Comparison of ENCODE assay signal across 8 mouse cellular contexts in the genomic region with DNA sequence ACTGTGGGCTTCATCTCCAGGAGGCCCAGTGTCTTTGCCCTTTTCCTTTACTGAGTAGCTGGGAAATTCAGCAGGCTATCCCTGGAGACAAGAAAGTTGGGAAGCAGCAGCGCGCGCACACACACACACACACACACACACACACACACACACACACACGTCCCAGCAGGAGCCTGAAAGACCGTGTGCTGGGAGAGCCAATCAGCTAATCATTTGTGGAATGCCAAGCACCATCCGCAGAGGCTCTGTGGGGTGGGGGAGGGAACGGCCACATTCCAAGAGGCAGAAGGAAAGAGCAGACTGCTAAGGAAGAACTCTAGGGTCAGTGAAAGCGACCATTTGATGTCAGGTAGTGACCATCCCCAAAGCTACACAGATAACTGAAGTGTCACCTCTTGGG. TPM values are rescaled to one million over a fixed set of nuclear protein-coding genes. Genes with fewer than 3 reads are reported as not detected.
DNase-seq lines count a peak whose midpoint lies in the region; ATAC-seq and TF ChIP-seq lines count a peak whose summit lies in the region.
"Had no signal": no experiment of that assay in that cellular context is flagged by ENCODE, and none has a peak within 500 bp of the region (broad histone marks: within the 10 kb centered on the region; RNA-seq: fewer than 3 reads in every experiment).

No protein-coding gene starts in this region.

- DNase-seq in ES-E14 (ENCODE audit: low read depth, low spot score) (peak; percentile 58), ZHBTc4 (ENCODE audit: low read depth, low spot score) (peak; percentile 92)
- peak; percentile 91 for DNase-seq in lung, postnatal 0 days (ENCODE audit: low spot score)
- DNase-seq in natural killer cell, adult 2 months (ENCODE audit: low spot score in 2 of 2): no peak
- DNase-seq in adrenal gland, postnatal 10 days: no peak
- no peak for DNase-seq in T-cell, adult 2 months (ENCODE audit: low spot score)

- in situ Hi-C loops in ES-E14 (cut with MboI; ENCODE audit: low sequenced_read_pairs in 2 of 2, unreplicated experiment in 2 of 2): no loop called here

- no peaks in the 10 kb centered on the region for H3K36me3 ChIP-seq in ES-E14 (ENCODE audit: control insufficient read depth, insufficient read depth, low read length, poor library complexity, severe bottlenecking)
- H3K36me3 ChIP-seq in intestine, embryonic 16.5 days (ENCODE audit: control insufficient read depth, insufficient read depth, low read length): no peaks in the 10 kb centered on the region
- H3K36me3 ChIP-seq in lung, postnatal 0 days (ENCODE audit: insufficient read depth, low read length): no peaks in the 10 kb centered on the region

- H3K4me3 ChIP-seq in ES-E14 (ENCODE audit: insufficient read depth in 1 of 2, low read depth in 1 of 2, low read length in 2 of 2, poor library complexity in 1 of 2, severe bottlenecking in 1 of 2): no peak overlapping the region
- no peak overlapping the region for H3K4me3 ChIP-seq in intestine, embryonic 16.5 days (ENCODE audit: low read length)
- H3K4me3 ChIP-seq in lung, postnatal 0 days (ENCODE audit: low read depth, low read length): no peak overlapping the region

- peak; percentile 19; the same call in 1 of the 2 replicates for TF ChIP-seq EP300 in lung, postnatal 0 days (IDR thresholded peaks at IDR 0.05)

- no peak overlapping the region for H3K27ac ChIP-seq in ES-E14 (ENCODE audit: insufficient read depth, low read depth, low read length, poor library complexity, severe bottlenecking)
- H3K27ac ChIP-seq in intestine, embryonic 16.5 days (ENCODE audit: low read length): peak overlapping the region; percentile 33; the same call in 1 of the 2 replicates
- peak overlapping the region; percentile 26; the same call in 1 of the 2 replicates for H3K27ac ChIP-seq in lung, postnatal 0 days (ENCODE audit: low read length)

- no peak overlapping the region for H3K4me2 ChIP-seq in intestine, embryonic 16.5 days (ENCODE audit: low read depth, low read length)
- H3K4me2 ChIP-seq in lung, postnatal 0 days (replicated peaks; ENCODE audit: low read depth, low read length): no peak overlapping the region

- H3K27me3 ChIP-seq in intestine, embryonic 16.5 days (replicated peaks; ENCODE audit: control insufficient read depth, insufficient read depth, low read length): no peaks in the 10 kb centered on the region; the same call in 1 of the 2 replicates
- no peaks in the 10 kb centered on the region for H3K27me3 ChIP-seq in lung, postnatal 0 days (replicated peaks; ENCODE audit: insufficient read depth, low read length)

- no peak overlapping the region for H3K9ac ChIP-seq in ES-E14 (ENCODE audit: insufficient read depth, low read depth, low read length, poor library complexity, severe bottlenecking)
- no peak overlapping the region for H3K9ac ChIP-seq in intestine, embryonic 16.5 days (ENCODE audit: low read depth, low read length)
- H3K9ac ChIP-seq in lung, postnatal 0 days (replicated peaks; ENCODE audit: low read depth): no peak overlapping the region

- 11% methylated on average over 8 of the region's 8 CpGs for WGBS in intestine, embryonic 16.5 days
- 11% methylated on average over 7 of the region's 8 CpGs for WGBS in lung, postnatal 0 days

- H3K4me1 ChIP-seq in ES-E14 (ENCODE audit: control insufficient read depth in 2 of 2, insufficient read depth in 2 of 2, low read length in 2 of 2, poor library complexity in 1 of 2): peaks cover 7 to 19% of the 10 kb centered on the region in 2 experiments
- peaks cover 24% of the 10 kb centered on the region for H3K4me1 ChIP-seq in intestine, embryonic 16.5 days (ENCODE audit: control insufficient read depth, insufficient read depth, low read length)
- H3K4me1 ChIP-seq in lung, postnatal 0 days (ENCODE audit: insufficient read depth, low read depth, low read length): no peaks in the 10 kb centered on the region; the same call in 1 of the 2 replicates

- peak; percentile 64 for ATAC-seq in intestine, embryonic 16.5 days
- peak; percentile 86 for ATAC-seq in lung, postnatal 0 days

- TF ChIP-seq CTCF in lung, postnatal 0 days (IDR thresholded peaks at IDR 0.05): no peak

- no peaks in the 10 kb centered on the region for H3K9me3 ChIP-seq in ES-E14 (ENCODE audit: control insufficient read depth, insufficient read depth, low read depth, low read length)
- no peaks in the 10 kb centered on the region for H3K9me3 ChIP-seq in intestine, embryonic 16.5 days (ENCODE audit: control insufficient read depth, low read length)
- H3K9me3 ChIP-seq in lung, postnatal 0 days (ENCODE audit: low read length): no peaks in the 10 kb centered on the region

TF ChIP-seq in ES-E14, 5 proteins besides CTCF, POLR2A, EP300 and RAD21:
- TF ChIP-seq HCFC1 (IDR thresholded peaks at IDR 0.05; ENCODE audit: borderline replicate concordance, insufficient read depth, low read length): no peak
- TF ChIP-seq CHD2 (IDR thresholded peaks at IDR 0.05; ENCODE audit: low read depth, low read length): 0 out of 2 replicates have a peak, but pooled peaks have one; percentile 15
TF ChIP-seq in ES-E14: peak in this region for 1.

RNA-seq across cellular contexts. Expression of gene Wdr86, which starts 2.6 kb away (rescaled TPM):
- total RNA-seq in ES-E14 (2012; rRNA removed): 2.5 and 9.5 TPM in 2 replicates
- 6.8 and 8.4 TPM in 2 replicates for polyA plus RNA-seq in intestine, embryonic 16.5 days (2015; fragmentation: Nextera tagmentation; extraction: Ambion mirVana)
- 11.0 and 12.5 TPM in 2 replicates for polyA plus RNA-seq in lung, postnatal 0 days (2015; fragmentation: Nextera tagmentation; extraction: Ambion mirVana)
- 1 to 10 TPM; 3.9 to 4.5 TPM for total RNA-seq in adrenal gland, postnatal 10 days (2021)

RNA-seq across cellular contexts. Expression of gene Crygn, which starts 24.7 kb away (rescaled TPM):
- 1.2 and 2.1 TPM in 2 replicates for total RNA-seq in ES-E14 (2012; rRNA removed)
- polyA plus RNA-seq in intestine, embryonic 16.5 days (2015; fragmentation: Nextera tagmentation; extraction: Ambion mirVana): 1.0 and 1.4 TPM in 2 replicates
- 5.8 TPM in 2 replicates for polyA plus RNA-seq in lung, postnatal 0 days (2015; fragmentation: Nextera tagmentation; extraction: Ambion mirVana)
- total RNA-seq in adrenal gland, postnatal 10 days (2021): not detected
- total RNA-seq: left cerebral cortex, postnatal 10 days had no signal

RNA-seq across cellular contexts. Expression of gene Nub1, which starts 47.8 kb away (rescaled TPM):
- total RNA-seq in ES-E14 (2012; rRNA removed): 39.9 and 47.7 TPM in 2 replicates
- 26.7 and 28.1 TPM in 2 replicates for polyA plus RNA-seq in intestine, embryonic 16.5 days (2015; fragmentation: Nextera tagmentation; extraction: Ambion mirVana)
- 33.0 and 34.5 TPM in 2 replicates for polyA plus RNA-seq in lung, postnatal 0 days (2015; fragmentation: Nextera tagmentation; extraction: Ambion mirVana)
- total RNA-seq in adrenal gland, postnatal 10 days (2021): 10 to 100 TPM; 43.3 to 43.9 TPM

Comparison
In these comparisons a context has a peak if more than half of its experiments do, and no peak if none do; other contexts are left out.
1. DNase-seq: peak in ES-E14 (single experiment), ZHBTc4 (single experiment) and lung, postnatal 0 days (single experiment); none in natural killer cell, adult 2 months (0 of 2), adrenal gland, postnatal 10 days (single experiment) and T-cell, adult 2 months (single experiment).